Mouse (Mus musculus): ENCODE measurements around the gene Foxr1. TPM values are rescaled to one million over a fixed set of nuclear protein-coding genes. Genes with fewer than 3 reads are reported as not detected.
"Not testable (repeated sequence)": the region's sequence is repeated elsewhere in the genome, so short reads cannot be mapped to it uniquely, and the experiment has no call there.

Foxr1 gene
- total and polyA plus RNA-seq, 2 experiments from 2014 or later: not detected

DNA sequence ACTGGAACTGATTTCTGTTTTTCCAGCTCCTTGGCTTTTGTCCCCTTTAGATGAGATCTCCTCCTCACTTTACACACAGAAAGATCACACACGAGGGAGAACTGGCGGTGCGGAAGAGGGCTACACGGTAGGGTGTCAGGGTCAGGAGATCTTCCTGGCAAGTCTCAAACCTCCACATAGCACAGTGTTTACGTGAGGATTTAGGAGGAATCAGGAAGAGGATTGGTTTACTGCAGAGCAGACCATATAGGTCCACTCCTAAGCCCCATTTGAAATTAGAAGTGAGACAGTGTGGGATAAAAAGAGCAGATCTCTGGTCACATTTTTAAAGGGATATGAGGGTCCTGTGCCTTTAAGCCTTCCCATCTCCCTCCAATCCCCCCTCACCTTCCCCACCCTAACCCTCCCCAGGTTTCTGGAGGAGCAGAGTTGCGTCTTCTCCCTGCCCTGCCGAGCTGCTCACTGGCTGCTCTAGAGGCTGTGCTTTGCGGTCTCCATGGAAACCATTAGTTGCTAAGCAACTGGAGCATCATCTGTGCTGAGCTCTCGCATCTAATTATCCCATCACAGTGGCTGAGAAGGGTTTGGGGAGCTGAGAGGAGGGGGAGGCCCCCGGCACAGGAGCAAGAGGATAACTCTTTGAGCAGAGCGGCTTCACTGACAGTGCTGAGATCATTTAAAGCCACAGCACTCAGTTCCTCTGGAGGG lies 16.3 kb upstream of the Foxr1 start:
- 3% methylated on average over 11 of the region's 11 CpGs for WGBS
- Histone ChIP-seq H3K27ac (peak overlapping the region; percentile 82), H3K9me3 (ENCODE audit: low read length) (no peaks in the 10 kb centered on the region), H3K36me3 (ENCODE audit: insufficient read depth, low read length) (no peaks in the 10 kb centered on the region), H3K27me3 (ENCODE audit: insufficient read depth, low read length) (no peaks in the 10 kb centered on the region), H3K4me3 (ENCODE audit: low read length) (0 out of 2 replicates have a peak overlapping the region, but pooled peaks have one; percentile 2), H3K9ac (replicated peaks; ENCODE audit: low read length) (no peak overlapping the region), H3K4me1 (ENCODE audit: insufficient read depth, low read length) (0 out of 2 replicates have a peak, but pooled peaks cover 9% of the 10 kb centered on the region), H3K4me2 (ENCODE audit: low read depth, low read length) (peak overlapping the region; percentile 49)
- peak; percentile 98 for DNase-seq (ENCODE audit: low spot score)
- TF ChIP-seq CTCF (IDR thresholded peaks at IDR 0.05; ENCODE audit: low read depth): no peak
- peak; percentile 96 for ATAC-seq

DNA sequence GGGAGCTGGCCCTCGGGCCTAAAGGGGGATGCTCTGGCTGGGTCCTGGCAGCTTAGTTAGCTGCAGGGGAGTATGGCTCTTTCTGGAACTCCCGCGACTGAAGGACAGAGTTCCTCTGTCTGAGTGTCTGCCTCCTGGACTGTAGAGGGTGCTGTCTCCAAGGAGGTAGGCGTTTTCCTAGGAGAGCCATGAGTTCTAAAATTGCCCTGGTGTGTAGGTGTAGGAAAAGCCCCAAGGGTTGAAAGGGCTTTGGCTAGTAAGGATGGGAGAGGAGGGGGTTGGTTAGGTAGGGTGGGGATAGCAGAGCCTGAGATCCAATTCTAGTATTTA lies 13.9 kb upstream of the Foxr1 start, which contains the start of gene Upk2:
TSS of gene Upk2 (minus strand) at position 86 of the 330 bp plus-strand sequence.
- Histone ChIP-seq H3K27me3 (ENCODE audit: insufficient read depth, low read length) (no peaks in the 10 kb centered on the region), H3K36me3 (ENCODE audit: insufficient read depth, low read length) (no peaks in the 10 kb centered on the region), H3K9me3 (ENCODE audit: low read length) (no peaks in the 10 kb centered on the region), H3K9ac (replicated peaks; ENCODE audit: low read length) (no peak within 1 kb of the TSS), H3K4me1 (ENCODE audit: insufficient read depth, low read length) (0 out of 2 replicates have a peak, but pooled peaks cover 9% of the 10 kb centered on the region), H3K4me2 (ENCODE audit: low read depth, low read length) (no peak within 1 kb of the TSS), H3K4me3 (ENCODE audit: low read length) (no peak within 1 kb of the TSS), H3K27ac (no peak within 1 kb of the TSS)
- DNase-seq (ENCODE audit: low spot score): no peak
- WGBS: 32% methylated on average over 4 of the region's 4 CpGs
- no peak for ATAC-seq
- peak; percentile 41 for TF ChIP-seq CTCF (IDR thresholded peaks at IDR 0.05; ENCODE audit: low read depth)

DNA sequence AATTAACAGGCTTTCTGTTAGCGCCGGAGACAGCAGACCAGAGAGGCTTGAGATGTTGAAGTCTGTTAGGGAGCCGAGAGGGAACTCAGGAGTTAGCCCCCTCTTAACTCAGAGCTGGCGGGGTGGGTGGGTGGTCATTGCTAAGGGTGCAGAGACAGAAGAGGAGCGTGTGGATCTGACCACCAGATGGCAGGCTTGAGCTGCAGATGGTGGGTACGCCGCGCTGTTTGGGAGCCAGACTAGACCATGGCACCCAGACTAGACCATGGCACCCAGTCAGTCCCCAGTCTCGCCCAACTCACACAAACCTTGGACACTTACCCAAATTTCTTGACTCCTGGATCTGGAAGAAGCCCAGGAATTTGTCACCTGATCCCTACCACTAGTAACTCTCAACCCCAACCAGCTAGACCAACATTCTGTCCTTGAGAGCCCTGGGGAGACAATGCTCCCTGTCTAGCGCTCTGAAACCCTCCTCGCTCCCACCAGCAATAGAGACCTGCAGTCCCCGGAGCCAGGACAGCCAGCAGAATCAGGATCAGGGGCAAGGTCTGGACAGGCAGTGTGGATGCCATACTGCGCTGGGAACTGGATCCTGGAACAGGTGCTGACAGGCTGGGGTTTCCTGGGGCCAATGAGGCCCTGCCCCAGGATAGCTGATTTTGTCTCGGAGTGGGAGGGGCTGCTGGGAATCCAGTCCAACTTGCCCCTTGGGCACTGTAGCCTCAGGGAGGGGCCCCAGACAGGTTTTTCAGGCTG lies 13.4 kb upstream of the Foxr1 start:
- Histone ChIP-seq H3K27me3 (ENCODE audit: insufficient read depth, low read length) (no peaks in the 10 kb centered on the region), H3K36me3 (ENCODE audit: insufficient read depth, low read length) (no peaks in the 10 kb centered on the region), H3K9me3 (ENCODE audit: low read length) (no peaks in the 10 kb centered on the region), H3K4me1 (ENCODE audit: insufficient read depth, low read length) (0 out of 2 replicates have a peak, but pooled peaks cover 9% of the 10 kb centered on the region), H3K4me3 (ENCODE audit: low read length) (no peak overlapping the region), H3K4me2 (ENCODE audit: low read depth, low read length) (no peak overlapping the region), H3K9ac (replicated peaks; ENCODE audit: low read length) (no peak overlapping the region), H3K27ac (no peak overlapping the region)
- TF ChIP-seq CTCF (IDR thresholded peaks at IDR 0.05; ENCODE audit: low read depth): peak; percentile 98
- WGBS: 12% methylated on average over 14 of the region's 14 CpGs
- DNase-seq (ENCODE audit: low spot score): peak; percentile 90
- peak; percentile 76 for ATAC-seq

DNA sequence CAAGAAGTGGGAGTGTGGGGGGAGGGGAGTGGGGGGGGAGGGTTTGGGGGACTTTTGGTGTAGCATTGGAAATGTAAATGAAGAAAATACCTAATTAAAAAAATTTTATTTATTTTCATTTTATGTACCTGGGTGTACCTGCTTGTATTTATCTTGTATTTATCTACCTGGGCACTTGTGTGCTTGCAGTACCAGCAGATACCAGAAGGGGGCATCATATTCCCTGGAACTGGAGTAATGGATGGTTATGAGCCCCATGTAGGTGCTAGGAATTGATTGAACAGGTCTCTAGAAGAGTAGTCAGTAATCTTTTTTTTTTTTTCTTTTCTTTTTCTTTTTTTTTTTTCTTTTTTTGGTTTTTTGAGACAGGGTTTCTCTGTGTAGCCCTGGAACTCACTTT lies 9.5 kb upstream of the Foxr1 start:
- no peaks in the 10 kb centered on the region for H3K4me1 ChIP-seq (ENCODE audit: insufficient read depth, low read length)
- no peak for DNase-seq (ENCODE audit: low spot score)
- H3K9ac ChIP-seq (replicated peaks; ENCODE audit: low read length): no peak overlapping the region
- H3K4me2 ChIP-seq (ENCODE audit: low read depth, low read length): no peak overlapping the region
- TF ChIP-seq CTCF (IDR thresholded peaks at IDR 0.05; ENCODE audit: low read depth): peak; percentile 43
- no peaks in the 10 kb centered on the region for H3K27me3 ChIP-seq (ENCODE audit: insufficient read depth, low read length)
- H3K9me3 ChIP-seq (ENCODE audit: low read length): no peaks in the 10 kb centered on the region
- H3K36me3 ChIP-seq (ENCODE audit: insufficient read depth, low read length): no peaks in the 10 kb centered on the region
- ATAC-seq: no peak
- no peak overlapping the region for H3K27ac ChIP-seq
- H3K4me3 ChIP-seq (ENCODE audit: low read length): no peak overlapping the region

DNA sequence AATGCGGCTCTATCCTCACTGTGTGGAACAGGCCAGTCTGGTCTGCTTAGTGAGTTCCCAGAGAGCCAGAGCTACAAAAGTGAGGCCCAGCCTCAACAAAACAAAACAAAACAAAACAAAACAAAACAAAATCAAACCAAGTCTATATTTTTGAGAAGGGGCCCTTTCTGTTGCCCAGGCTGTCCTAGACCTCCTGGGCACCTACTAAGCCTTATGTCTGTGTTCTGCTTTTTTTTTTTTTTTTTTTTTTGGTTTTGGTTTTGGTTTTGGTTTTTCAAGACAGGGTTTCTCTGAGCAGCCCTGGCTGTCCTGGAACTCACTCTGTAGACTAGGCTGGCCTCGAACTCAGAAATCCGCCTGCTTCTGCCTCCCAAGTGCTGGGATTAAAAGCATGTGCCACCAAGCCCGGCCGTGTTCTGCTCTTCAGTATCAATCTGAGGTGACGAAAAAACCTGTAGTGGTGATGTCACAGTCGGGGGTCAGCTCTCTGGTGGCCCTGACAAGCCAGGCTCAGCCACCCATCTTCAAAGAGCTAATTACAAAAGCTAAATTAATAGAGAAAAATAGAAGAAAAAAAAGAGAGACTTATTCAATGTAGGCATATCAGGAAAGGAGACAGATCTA lies 3.6 kb upstream of the Foxr1 start:
- DNase-seq (ENCODE audit: low spot score); H3K36me3 ChIP-seq (ENCODE audit: insufficient read depth, low read length); H3K27me3 ChIP-seq (ENCODE audit: insufficient read depth, low read length); H3K27ac ChIP-seq; H3K4me3 ChIP-seq (ENCODE audit: low read length); H3K4me2 ChIP-seq (ENCODE audit: low read depth, low read length); H3K9ac ChIP-seq (replicated peaks; ENCODE audit: low read length); H3K9me3 ChIP-seq (ENCODE audit: low read length); H3K4me1 ChIP-seq (ENCODE audit: insufficient read depth, low read length); ATAC-seq: not testable (repeated sequence)
- WGBS: 83% methylated on average over 7 of the region's 7 CpGs

DNA sequence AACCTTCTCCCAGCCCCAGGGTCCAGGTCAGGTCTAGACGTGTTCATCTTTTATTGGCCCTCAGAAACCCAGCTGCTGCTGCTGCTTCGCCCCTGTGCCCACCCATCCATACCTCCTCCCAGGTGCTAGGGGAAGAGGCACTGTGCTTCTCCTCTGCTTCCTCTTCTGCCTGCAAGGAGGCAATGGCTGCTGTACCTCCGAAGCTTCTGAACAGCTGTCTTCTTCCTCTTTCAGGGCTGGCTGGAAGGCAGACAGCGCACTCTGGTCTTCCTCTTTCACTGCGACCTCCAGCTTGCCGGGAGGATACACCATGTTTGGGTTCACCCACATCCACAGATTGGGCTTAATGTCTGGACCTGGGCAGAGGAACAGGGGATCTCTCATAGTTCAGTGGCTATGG lies 5.2 kb downstream of the Foxr1 start:
- no peaks in the 10 kb centered on the region for H3K27me3 ChIP-seq (ENCODE audit: insufficient read depth, low read length)
- no peaks in the 10 kb centered on the region for H3K9me3 ChIP-seq (ENCODE audit: low read length)
- no peak overlapping the region for H3K4me3 ChIP-seq (ENCODE audit: low read length)
- ATAC-seq: no peak
- no peak overlapping the region for H3K27ac ChIP-seq
- no peaks in the 10 kb centered on the region for H3K36me3 ChIP-seq (ENCODE audit: insufficient read depth, low read length)
- H3K4me1 ChIP-seq (ENCODE audit: insufficient read depth, low read length): no peaks in the 10 kb centered on the region
- no peak overlapping the region for H3K4me2 ChIP-seq (ENCODE audit: low read depth, low read length)
- 86% methylated on average over 6 of the region's 6 CpGs for WGBS
- TF ChIP-seq CTCF (IDR thresholded peaks at IDR 0.05; ENCODE audit: low read depth): no peak
- H3K9ac ChIP-seq (replicated peaks; ENCODE audit: low read length): no peak overlapping the region
- no peak for DNase-seq (ENCODE audit: low spot score)
